Mouse (Mus musculus) cerebellum, adult (tissue): Measurements from ENCODE around the gene Spaca4.

Experiments used
- ATAC-seq: cut with Nextera tagmentation; 2 replicates; pipeline ENCODE4 v1.9.2; 2017; ENCODE audit warnings: mild to moderate bottlenecking, moderate library complexity, mixed read lengths; ENCODE audit not compliant: insufficient number of reproducible peaks, low FRiP score, low TSS enrichment

Spaca4 gene

DNA sequence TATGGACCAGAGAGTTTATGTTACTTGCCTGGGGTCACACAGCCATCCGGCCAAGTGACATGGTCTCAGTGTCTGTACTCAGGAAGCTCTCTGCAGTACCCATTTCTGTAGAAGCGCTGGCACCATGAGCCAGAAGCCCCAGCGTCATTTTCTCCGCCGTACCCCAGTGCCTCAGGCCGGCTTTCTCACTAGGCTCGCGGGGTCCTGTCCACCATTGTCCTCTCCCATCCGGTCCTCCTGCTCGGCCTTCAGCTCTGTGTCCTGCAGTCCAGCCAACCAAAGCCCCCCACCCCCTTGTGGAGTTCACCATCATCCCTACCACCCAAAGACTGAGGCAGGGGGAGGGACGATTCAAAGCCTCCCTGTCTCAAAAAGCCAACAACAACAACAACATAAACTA, 24.0 kb downstream of the Spaca4 start:
- ATAC-seq, result no peak

DNA sequence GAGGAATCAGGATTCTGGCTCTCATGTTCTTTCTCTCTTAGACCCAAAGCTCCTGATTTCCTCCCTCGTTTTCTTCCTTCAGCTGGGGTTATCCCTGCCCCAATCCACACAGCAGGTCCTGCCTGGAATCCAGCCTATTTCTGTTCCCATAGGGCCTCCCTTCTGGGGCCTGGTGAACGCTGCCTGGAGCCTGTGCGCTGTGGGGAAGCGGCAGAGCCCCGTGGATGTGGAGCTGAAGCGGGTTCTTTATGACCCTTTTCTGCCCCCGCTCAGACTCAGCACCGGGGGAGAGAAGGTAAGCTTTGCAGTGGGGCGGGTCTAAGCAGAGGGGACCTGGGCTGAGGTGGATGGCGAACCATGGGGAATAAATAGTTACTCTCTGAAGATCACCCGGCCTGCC, 24.5 kb downstream of the Spaca4 start:
- no peak for ATAC-seq

DNA sequence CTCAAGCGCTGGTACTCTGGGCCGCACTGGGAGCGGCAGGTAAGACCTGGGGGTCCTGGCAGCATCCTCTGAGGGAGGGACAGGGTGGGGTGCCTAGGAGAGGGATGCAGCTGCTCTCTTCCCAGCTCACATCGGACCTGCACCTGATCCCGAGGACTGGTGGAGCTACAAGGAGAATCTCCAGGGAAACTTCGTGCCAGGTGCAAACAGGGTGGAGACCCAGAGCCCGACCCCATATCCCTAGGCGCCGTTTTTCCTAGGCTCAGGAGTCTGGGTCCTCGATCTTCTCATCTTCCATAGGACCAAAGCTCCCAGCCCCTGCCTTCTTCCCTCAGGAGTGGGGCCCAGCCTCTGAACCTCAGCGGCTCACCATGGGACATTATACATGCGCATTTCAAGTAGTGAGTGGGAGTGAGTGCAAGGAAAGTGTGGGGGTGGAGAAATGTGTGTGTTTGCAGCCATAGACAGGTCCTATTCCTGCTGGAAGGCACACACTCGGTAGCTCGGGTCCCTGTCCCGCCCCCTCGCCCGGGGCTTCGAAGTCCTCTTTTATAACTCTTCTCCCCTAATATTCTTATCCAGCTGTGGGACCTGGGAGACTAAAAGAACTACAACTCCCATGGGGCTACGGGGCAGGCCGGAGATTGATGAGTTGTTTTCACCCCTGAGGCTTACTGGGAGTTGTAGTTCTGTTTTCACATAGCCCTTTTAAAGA, 25.2 kb downstream of the Spaca4 start:
- peak; percentile 13; the same call in 1 of the 2 replicates for ATAC-seq

DNA sequence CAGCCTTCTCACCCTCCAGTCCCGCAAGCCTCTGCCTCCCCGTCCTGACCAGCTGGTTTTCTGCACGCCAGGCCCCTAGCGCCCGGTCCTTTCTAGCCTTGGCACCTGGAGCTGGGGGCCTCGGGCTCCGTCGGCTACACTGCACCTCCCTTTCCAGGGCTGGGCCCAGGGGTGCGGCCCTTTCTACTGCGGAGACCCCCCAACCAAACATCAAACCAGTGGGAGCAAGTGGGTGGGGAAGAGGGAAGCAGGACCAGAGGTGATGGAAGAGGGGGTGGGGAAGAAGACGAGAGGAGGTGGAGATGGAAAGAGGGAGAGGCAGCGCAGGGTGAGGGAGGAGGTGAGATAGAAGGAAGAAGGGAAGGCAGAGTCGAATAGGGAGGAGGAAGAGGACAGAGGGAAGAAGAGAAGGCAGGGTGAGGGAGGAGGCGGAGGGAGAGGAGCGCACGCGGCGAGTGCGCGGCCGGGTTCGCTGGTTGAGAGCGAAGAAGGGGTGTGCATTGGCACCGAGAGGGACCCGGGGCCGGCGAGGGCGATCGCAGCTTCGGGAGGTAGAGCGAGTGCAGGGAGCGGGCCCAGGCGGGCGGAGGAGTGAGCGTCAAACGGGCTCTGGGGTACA, 26.0 kb downstream of the Spaca4 start, which contains the start of gene Car11:
Car11 (plus strand) TSS at position 321 of the 619 bp plus-strand sequence.
- no peak for ATAC-seq

DNA sequence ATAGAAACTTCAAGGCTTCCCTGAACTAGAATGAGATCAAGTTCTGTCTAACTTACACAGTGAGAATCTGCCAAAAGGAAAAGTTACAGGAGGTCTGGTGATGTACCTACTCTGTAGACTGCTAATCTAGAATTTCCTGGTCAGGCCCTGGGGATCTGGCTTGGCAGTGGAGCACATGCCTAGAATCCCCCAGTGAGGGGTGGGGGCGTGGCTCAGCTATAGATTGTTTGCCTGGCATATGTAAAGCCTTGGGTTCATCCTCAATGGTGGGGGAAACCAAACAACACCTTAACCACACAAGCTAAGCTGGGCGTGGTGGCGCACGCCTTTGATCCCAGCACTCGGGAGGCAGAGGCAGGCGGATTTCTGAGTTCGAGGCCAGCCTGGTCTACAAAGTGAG, 27.7 kb downstream of the Spaca4 start:
- no peak for ATAC-seq

DNA sequence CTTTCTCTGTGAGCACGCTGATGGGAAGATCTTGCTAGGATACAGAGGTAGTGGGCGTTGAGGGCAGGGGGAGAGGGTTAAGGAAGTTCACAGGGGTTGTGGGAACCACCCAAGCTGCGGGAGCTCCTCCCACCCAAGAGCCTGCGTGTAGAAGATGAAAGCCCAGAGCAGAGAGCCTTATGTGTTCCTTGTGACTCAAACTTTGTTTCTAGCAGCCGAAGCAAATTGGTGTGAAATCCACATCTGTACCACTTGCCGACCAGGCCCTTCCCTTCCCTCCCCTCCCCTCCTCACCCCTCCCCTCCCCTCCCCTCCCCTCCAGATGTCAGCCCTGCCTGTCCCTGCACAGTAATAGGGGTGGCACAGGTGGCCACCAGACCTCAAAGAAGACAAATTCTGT, 30.5 kb downstream of the Spaca4 start:
- ATAC-seq, result no peak

DNA sequence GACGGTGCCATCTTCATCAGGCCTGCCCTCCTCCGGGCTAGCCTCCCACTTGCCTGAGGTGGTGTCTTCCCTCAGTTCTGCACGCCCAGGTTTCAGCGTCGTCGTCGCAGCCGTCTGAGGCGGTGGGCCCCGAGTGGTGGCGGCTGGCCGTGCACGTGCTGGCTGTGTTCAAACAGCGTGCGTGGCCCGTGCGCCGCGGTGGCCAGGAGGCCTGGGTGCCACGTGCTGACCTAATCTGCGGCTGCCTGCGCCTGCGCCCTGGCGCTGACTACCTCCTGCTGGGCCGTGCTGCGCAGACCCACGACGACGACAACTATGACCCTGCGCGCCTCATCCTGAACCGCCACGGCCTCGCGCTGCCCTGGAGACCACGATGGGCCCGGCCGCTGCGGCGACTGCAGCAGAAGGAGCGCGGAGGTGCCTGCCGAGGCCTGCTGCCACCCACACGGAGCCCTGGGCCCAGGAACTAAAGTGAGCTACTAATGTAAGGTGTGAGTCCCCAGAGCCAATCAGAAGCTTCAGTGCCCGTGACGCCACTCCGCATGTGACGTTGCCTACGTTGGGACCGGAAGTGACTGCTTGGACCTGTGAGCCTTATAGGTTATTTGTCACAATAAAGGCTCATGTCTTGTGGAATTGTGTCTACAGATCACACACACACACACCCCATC, 31.6 kb downstream of the Spaca4 start, which contains the start of gene Sec1:
Sec1 (minus strand) TSS at position 482 of the 671 bp plus-strand sequence.
- no peak for ATAC-seq

DNA sequence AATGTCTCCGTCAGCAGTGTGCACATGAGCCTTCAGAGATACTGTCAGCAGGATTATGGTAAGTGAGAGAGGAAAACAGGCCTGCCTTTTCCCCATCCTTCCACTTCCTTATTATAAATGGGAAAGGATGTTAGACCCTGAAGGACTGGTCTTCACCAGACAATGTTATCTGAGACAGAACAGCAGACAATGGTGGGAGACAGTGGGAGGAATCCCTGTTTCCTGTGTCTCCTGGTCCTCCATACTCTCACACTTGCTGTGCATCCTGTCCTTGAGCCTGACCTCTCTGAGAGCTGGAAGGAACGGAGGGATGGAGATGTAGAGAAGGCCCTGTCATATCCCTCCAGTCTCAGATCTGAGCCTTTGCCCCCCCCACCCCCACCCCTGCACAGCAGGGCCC, 33.2 kb downstream of the Spaca4 start:
- ATAC-seq, result no peak

DNA sequence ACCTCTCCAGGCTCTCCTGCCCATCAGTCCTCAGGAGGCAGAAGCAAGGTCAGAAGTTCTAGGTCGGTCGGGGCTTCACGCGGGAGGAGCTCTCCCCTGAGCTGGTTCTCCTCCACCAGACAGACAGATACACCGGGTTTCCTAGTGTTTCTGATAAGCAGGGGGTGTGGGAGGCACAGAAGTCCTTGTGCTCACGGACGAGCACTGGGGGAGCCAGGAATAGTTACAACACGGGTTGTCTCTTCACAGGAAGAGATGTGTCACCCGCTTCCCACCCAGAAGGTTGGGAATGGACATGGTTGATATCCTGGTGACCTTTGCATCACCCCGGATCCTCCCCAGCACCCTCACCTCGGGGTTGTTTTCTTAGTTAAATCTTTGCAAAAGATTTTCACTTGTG, 35.8 kb downstream of the Spaca4 start:
- ATAC-seq, result no peak

DNA sequence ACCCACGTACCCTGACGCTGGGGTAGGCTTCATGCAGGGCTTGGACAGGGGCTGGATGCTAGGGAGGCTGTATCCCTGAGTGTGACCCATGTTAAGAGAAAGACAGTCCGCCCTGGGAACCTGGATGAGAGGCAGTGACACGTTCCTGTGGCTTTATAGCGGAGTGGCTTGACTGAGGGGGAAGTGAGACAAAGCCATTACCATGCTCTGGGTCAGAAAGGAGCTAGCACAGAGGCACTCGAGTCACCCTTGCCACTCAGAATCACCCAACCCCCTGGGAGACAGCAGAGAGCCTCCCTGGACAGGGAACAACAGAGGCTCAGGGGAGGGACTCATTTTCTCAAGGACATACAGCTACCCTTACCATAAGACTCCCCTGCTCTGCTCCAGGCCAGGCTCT, 36.5 kb downstream of the Spaca4 start:
- ATAC-seq, result no peak

DNA sequence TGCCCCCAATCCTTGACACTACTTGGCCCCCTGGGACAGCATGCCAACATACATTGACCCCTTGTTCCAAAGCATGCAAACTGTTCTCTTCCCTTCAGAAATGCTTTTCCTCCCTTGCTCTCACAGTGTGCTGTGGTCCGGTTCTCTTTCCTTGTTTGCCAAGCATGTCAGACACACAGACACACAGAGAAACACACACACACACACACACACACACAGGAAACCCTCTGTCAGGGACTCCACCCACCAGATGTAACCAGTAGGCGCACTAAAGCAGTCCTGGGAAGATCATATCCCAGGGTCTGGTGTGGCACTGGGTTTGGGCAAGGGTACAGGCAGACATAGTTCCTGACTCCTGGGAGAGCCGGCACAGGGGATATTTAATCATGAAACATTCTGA, 38.8 kb downstream of the Spaca4 start:
- ATAC-seq, result no peak

DNA sequence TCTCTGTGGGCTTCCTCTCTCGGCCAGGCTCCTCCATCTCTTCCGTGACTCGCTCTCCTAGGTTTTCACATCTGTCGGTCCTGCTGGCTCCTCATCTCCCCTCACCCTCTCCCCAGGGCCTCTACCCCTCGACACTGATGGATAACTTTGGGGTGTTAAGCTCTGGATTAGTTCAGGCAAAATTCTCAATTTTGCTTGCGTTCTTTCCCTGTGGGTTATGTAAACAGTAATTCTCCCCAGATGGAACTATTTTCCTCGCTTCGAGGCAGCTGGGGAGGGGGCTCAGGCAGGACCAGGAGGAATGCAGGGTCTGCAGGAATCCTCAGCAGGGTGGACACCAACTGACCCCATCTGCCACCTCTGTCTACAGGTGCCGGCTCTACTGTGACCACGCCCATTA, 39.8 kb downstream of the Spaca4 start:
- ATAC-seq, result no peak

DNA sequence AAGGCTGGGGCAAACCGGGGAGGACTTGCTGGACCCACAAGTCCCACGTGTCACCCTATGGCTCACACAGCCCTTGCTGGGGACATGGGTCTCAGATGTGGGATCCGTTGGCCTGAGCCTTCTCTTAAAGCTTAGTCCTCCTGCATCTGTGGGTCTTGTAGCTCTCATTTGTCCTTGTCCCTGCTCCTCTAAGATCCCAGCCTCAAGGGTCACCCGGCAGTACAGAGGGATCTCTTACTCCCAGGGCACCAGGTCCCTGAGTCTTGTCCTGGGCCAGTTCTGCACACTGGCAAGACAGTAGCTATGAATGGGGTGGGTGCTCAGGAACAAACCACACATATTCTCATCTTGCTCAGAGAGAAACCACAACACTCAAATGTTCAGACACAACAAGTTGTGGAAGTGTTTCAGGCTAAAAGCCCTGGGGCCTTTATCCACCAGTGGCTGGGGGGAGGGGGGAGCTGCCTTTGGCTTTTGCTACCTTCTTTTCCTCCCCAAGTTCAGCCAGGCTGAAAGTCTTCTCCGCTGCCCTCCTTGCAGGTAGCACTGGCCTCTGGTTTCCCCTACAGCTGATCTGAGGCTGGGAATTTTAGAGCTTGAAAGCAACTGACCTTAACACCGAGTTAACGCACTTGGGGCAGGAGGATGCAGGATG, 42.1 kb downstream of the Spaca4 start, which contains the start of gene Ntn5:
Ntn5 (plus strand) TSS at position 627 of the 655 bp plus-strand sequence.
- no peak for ATAC-seq

DNA sequence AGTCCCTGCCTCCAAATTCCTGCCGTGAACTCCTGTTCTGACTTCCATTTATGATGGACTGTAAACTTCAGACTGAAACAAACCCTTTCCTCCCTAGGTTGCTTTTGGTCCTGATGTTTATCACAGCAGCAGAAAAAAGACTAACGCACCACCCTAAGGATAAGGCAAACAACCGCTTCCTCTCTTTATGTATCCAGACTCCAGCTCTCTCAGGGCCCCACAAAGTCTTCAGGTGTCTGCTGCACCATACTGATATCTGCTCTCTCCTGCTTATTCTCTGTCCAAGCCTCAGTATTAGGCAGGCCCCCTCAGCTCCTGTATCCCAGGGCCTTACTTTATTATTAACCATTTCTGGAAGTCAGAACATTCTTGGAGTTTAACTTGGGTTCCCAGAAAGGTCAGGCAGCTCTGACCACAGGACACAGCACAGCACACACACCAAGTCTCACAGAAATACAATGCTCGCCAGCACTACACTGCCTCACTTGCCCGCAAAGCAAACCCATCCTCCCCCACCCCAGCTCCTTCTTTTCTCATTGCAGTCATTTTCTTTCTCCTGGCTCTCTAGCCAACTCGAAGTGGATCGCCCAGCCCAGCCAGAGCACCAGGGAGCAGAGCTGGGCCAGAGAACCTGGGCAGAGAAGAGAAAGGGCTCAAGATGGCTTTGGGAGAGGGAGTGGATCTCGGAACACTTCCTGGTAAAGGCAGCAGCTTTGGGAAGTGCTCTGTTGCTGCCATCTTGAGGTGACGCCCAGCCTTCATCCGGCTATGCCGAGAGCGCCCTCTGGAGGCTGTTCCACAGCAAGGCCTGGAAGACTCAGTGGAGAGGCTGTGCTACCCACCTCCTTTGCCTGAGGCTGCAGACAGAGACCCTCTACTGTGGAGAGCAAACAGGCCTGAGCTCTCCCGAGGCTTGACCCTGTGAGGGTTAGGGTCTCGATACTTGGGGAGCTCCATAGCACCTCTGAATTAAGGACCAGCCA, 43.2 kb downstream of the Spaca4 start:
- ATAC-seq, result peak; percentile 71; the same call in 1 of the 2 replicates

DNA sequence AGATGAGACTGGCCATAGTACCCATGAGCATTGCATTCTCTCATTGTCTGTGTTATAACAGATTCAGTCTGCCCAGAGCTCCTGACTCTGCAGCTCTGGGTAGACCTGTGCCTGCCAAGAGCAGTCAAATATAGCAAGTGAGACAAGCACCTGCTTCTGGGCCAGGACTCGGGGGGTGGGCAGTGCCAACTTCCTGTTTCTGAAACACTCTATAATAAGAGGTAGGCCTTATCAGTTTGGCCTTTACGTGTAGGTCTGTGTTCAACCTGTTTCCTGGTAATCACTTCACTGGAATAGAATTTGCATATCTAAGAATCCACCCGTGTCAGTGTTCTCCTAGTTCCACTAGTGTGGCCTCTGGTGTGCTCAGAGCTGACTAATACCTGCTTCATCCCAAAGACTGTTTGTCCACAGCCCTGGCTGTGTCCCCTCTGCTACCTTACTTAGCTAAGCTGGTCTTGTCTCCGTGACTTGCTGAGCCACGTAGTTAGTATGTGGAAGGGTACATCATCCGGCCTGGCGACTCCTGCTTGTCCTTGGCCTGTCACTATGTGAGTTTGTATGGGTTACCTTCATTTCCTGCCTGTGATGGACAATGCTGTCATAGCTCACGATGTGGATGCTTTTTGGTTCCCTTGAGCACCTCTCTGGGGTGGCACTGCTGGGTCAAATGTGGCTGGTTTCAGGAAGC, 44.4 kb downstream of the Spaca4 start:
- ATAC-seq, result no peak

DNA sequence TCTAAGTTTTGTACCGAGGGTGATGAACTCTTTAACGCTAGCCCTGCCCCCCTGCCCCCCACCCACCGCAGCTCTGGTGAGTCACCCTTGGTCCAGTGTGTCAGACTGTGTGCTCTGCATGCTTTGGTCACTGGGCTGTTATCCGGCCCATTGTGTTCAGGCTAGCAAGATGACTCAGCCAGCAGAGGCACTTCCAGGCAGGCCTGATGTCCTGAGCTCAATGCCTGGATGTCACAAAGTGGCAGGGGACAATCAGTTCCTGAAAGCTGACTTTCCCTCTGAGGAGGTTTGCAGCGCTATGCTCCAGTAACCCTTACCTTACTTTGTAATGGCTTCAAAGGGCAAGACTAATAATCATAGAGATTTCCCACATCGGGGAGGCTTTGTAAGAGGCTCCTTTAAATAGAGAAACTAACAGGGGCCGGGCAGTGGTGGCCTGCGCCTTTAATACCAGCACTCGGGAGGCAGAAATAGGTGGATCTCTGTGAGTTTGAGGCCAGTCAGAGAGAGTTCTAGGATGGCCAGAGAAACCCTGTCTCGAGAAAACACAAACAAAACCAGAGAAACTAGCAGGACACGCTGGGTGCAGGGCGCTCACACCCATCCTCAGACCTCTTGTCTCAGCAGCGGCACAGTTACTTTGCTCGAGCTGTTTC, 45.5 kb downstream of the Spaca4 start:
- ATAC-seq, result no peak

DNA sequence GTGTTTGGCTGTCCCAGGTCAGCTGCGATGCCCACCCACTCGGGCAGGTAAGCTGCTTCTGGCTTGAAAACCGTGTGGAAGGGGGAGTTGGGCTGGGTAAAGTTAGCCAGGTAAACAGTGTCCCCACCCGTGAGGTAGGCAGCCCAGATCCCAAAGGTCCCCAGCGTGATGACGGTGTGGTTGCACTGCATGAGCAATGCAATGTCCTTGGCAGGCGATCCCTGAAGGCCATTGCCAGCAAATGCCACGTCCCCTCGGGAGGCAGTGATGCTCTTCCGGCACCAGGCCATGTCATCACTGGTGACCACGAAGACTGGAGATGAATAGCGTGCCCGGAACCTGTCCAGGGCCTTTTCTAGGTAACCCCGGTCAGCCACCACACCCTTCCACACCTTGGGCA, 47.1 kb downstream of the Spaca4 start:
- no peak for ATAC-seq

DNA sequence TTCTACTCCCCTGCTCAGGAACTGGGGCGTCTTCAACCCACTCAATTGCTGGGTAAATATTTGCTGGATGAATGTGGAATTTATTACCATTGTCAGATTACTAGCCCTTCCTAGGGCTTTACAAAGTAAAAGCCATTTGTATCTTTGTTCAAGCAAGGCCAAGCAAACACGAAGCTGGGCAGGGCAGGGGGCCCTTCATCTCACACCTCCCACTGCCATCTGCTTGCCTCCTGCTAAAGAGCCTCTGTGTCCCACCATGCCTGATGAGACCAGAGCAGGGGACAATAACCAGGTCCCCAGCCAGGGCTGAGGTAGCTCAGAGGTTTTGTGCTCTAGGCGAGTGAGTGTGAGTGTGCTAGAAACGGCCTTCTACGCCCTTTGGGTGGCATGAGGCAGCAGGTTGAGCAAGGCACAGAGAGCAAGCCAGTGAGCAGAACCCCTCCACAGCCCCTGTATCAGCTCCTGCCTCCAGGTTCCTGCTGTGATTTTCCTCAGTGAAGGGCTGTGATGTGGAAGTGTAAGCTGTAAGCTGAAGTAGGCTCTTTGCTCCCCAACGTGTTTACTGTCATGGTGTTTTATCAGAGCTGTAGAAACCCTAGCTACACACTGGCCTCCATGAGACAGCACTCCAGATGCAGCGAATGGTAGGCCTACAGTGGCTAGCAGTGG, 47.9 kb downstream of the Spaca4 start:
- no peak for ATAC-seq
